Mouse (Mus musculus) kidney, adult 18-20 months (tissue): ENCODE results near the gene Lrrc71.

Experiments
- DNase-seq: peaks from one replicate; pipeline ENCODE4 v3.0.0; 2021

Gene Lrrc71

GRCm38 (mm10) chr3:87748431-87748830 lies at the start of gene Lrrc71:
TSS of gene Lrrc71 (minus strand) at chr3:87748625.
- peak; percentile 41 for DNase-seq

GRCm38 (mm10) chr3:87796736-87797334 lies 48.4 kb upstream of the Lrrc71 start, which contains the start of gene Insrr:
TSS of gene Insrr (plus strand) at chr3:87796951.
- DNase-seq: peak; percentile 42

- DNase-seq: peak; percentile 65
These were observed 47.2 kb upstream of the Lrrc71 start for GRCm38 (mm10) chr3:87795336-87796277.

GRCm38 (mm10) chr3:87794922-87795325 lies 46.5 kb upstream of the Lrrc71 start, which contains the start of gene Ntrk1:
TSS of gene Ntrk1 (minus strand) at chr3:87795162.
- DNase-seq: peak; percentile 33

- no peak for DNase-seq
These were observed 41.3 kb upstream of the Lrrc71 start for GRCm38 (mm10) chr3:87789768-87790167.

GRCm38 (mm10) chr3:87789248-87789647 lies 40.8 kb upstream of the Lrrc71 start:
- DNase-seq: no peak

- DNase-seq: no peak
These were observed 37.3 kb upstream of the Lrrc71 start for GRCm38 (mm10) chr3:87785626-87786214.

- DNase-seq: no peak
These were observed 36.7 kb upstream of the Lrrc71 start for GRCm38 (mm10) chr3:87785156-87785555.

GRCm38 (mm10) chr3:87783282-87784023 lies 35.0 kb upstream of the Lrrc71 start:
- DNase-seq: no peak

- DNase-seq: no peak
These were observed 30.7 kb upstream of the Lrrc71 start for GRCm38 (mm10) chr3:87779086-87779485.

- DNase-seq: peak; percentile 48
These were observed 29.9 kb upstream of the Lrrc71 start for GRCm38 (mm10) chr3:87778283-87778682.

GRCm38 (mm10) chr3:87771088-87771487 lies 22.7 kb upstream of the Lrrc71 start:
- DNase-seq: peak; percentile 61

GRCm38 (mm10) chr3:87770280-87770679 lies 21.9 kb upstream of the Lrrc71 start:
- DNase-seq: peak; percentile 55

GRCm38 (mm10) chr3:87769506-87769905 lies 21.1 kb upstream of the Lrrc71 start:
- no peak for DNase-seq

GRCm38 (mm10) chr3:87768844-87769243 lies 20.4 kb upstream of the Lrrc71 start:
- peak; percentile 86 for DNase-seq

GRCm38 (mm10) chr3:87768431-87768830 lies 20.0 kb upstream of the Lrrc71 start:
- DNase-seq: no peak

- peak; percentile 52 for DNase-seq
These were observed 19.3 kb upstream of the Lrrc71 start for GRCm38 (mm10) chr3:87767764-87768163.

- DNase-seq: no peak
These were observed 17.9 kb upstream of the Lrrc71 start for GRCm38 (mm10) chr3:87766284-87766667.

GRCm38 (mm10) chr3:87765631-87766283 lies 17.3 kb upstream of the Lrrc71 start:
- no peak for DNase-seq

GRCm38 (mm10) chr3:87765091-87765490 lies 16.7 kb upstream of the Lrrc71 start:
- peak; percentile 57 for DNase-seq

GRCm38 (mm10) chr3:87764506-87764905 lies 16.1 kb upstream of the Lrrc71 start:
- no peak for DNase-seq

- DNase-seq: peak; percentile 78
These were observed 15.4 kb upstream of the Lrrc71 start for GRCm38 (mm10) chr3:87763683-87764289.
